Mouse (Mus musculus): ENCODE results near the gene Eif2b4. TPM values are rescaled to one million over a fixed set of nuclear protein-coding genes. Genes with fewer than 3 reads are reported as not detected.

The Eif2b4 gene
- polyA plus RNA-seq (2016; fragmentation: Nextera tagmentation; extraction: Ambion mirVana): 69.3 and 76.1 TPM in 2 replicates

DNA sequence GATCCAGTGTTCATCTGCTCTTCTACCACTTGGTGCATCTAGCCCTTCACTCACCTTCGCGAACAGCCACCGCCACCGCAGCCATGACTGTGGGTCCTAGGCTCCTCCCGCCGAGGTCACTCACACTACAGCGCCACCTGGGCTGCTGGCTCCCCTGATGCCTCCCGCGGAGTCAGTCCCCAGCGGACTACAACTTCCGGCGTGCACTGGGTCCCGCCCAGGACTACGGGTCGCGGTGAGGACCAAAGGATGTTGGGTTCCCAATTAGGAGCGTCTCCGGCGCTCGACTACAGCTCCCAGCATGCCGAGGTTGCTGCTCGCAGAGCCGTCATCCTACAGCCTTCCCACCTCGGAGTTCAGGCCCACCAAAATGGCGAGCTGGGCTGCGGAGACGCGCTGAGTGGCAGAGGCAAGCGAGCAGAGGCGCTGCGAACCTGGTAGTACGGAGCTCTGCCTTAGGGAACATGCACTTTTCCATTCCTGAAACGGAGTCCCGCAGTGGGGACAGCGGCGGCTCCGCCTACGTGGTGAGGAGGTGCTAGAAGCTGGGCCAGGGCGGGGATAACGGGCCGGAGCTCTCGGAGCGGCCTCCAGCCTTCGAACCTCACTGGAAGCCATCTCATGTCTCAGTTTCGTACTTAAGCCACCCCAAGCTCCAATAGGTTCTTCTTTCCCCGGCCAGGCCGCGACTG lies at the start of gene Eif2b4, which contains the start of gene Snx17:
Gene Eif2b4 (minus strand): TSS at position 492 of the 692 bp plus-strand sequence.
Gene Snx17 (plus strand): TSS at position 289 of the 692 bp plus-strand sequence.
- Histone ChIP-seq H3K9ac (replicated peaks) (peak within 1 kb of the TSS; percentile 87), H3K27me3 (no peaks in the 10 kb centered on the region), H3K9me3 (no peaks in the 10 kb centered on the region), H3K4me3 (replicated peaks) (peak within 1 kb of the TSS; percentile 87), H3K4me1 (replicated peaks) (peaks cover 19% of the 10 kb centered on the region), H3K27ac (peak within 1 kb of the TSS; percentile 86), H3K36me3 (peaks cover 69% of the 10 kb centered on the region), H3K4me2 (peak within 1 kb of the TSS; percentile 88)
- ATAC-seq (ENCODE audit: insufficient number of reproducible peaks, insufficient read depth, low FRiP score, low TSS enrichment, low read depth): peak; percentile 96
- under 1% methylated on average over 48 of the region's 48 CpGs for WGBS

DNA sequence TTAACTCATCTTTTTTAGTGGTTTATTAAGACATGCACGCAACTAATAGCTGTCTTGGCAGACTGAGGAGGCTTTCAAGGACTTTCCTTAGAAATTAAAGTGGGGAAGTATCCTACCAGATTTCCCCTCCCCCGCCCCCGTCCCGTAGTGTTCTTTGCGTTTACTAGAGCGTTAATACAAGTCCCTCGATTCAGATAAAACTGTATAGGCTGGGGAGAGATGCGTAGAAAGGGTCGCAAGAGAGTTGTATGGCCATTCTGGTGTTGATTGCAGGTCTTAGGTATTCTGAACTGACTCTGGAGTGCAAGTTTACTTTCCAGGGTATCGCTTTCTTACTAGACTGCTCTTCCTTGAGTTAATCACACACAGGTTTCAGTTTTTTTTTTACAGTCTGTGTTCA lies 49.0 kb upstream of the Eif2b4 start:
- peaks cover 36% of the 10 kb centered on the region for H3K36me3 ChIP-seq
- peak overlapping the region; percentile 90 for H3K4me2 ChIP-seq
- peaks cover 11% of the 10 kb centered on the region for H3K4me1 ChIP-seq (replicated peaks)
- H3K27me3 ChIP-seq: no peaks in the 10 kb centered on the region
- peak overlapping the region; percentile 95 for H3K4me3 ChIP-seq (replicated peaks)
- WGBS: 33% methylated on average over 10 of the region's 10 CpGs
- ATAC-seq (ENCODE audit: insufficient number of reproducible peaks, insufficient read depth, low FRiP score, low TSS enrichment, low read depth): no peak
- H3K27ac ChIP-seq: no peak overlapping the region
- H3K9ac ChIP-seq (replicated peaks): peak overlapping the region; percentile 96
- no peaks in the 10 kb centered on the region for H3K9me3 ChIP-seq

DNA sequence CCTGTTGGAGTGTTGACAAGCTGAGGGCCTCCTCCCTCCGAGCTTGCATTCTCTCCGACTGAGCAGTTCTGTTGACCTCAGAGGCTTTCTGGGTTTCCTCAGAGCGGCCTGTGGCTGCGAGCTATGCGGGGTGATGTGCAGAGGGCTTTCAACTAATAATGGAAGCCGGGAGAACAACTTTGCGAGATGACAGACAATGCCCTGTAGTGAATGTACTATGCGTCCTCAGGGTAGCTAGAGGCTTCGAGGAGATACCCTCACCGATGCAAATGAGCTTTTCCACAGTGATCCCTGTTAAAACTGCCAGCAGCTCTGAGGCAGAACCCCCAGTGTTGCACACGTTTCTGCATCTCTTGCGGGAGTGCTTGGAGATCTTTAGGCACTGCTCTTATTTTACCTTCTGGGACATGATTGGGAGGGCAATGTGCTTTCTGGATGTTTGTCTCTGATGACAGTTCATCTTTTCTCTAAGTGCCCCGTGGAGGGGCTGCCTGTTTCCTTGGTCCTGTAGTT lies 48.3 kb upstream of the Eif2b4 start:
- Histone ChIP-seq H3K27ac (peak overlapping the region; percentile 97), H3K27me3 (no peaks in the 10 kb centered on the region), H3K9me3 (peaks cover 1% of the 10 kb centered on the region; the same call in 1 of the 2 replicates), H3K4me3 (replicated peaks) (peak overlapping the region; percentile 95), H3K4me1 (replicated peaks) (peaks cover 11% of the 10 kb centered on the region), H3K9ac (replicated peaks) (peak overlapping the region; percentile 96), H3K4me2 (peak overlapping the region; percentile 90), H3K36me3 (peaks cover 30% of the 10 kb centered on the region)
- no peak for ATAC-seq (ENCODE audit: insufficient number of reproducible peaks, insufficient read depth, low FRiP score, low TSS enrichment, low read depth)
- 2% methylated on average over 13 of the region's 13 CpGs for WGBS

DNA sequence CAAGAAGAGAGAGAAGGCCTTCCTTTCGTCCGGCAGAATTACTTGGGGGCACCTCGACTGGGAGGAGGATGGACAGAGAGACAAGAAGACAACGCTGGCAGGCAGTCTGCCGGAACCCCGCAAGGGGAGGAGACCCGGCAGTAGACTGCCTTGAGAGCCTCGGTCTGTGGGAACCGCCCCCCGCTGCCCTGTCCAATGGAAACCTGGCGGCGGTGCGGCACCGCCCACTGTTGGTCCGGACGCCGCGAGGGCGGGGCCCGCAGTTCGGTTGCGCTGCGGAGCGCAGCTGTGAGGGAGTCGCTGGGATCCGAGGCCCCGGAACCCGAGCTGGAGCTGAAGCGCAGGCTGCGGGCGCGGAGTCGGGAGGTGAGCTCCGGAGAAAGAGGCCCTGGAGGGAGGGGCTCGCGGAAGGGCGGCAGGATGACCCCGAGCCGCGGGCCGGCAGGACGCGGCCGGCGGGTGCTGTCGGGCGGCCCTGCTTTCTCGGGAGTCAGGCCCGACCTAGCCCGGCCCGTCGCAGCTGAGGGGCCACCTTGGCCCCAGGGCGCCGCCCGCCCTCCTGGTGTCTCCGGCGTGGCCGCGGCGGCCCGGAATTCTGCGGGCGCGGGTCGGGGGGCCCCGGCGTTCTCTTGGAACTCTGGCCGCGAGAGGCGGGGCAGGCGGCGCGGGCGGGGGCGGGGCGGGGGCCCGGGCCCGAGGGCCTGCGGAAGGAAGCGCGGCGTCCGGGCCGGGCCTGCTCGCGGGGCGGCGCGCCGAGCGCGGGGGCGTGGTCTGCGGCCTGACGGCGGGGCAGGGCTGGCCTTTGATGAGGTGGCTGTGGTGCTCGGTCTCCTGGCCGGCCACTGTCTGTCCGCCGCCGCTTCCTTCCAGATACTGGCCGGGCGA lies 47.6 kb upstream of the Eif2b4 start, which contains the start of the genes Nrbp1 and Gm9970:
Gene Nrbp1 (plus strand): TSS at position 228 of the 885 bp plus-strand sequence.
Gene Gm9970 (minus strand): TSS at position 596 of the 885 bp plus-strand sequence.
- Histone ChIP-seq H3K4me3 (replicated peaks) (peak within 1 kb of the TSS; percentile 95), H3K36me3 (peaks cover 23% of the 10 kb centered on the region), H3K4me2 (peak within 1 kb of the TSS; percentile 90), H3K27me3 (no peaks in the 10 kb centered on the region), H3K4me1 (replicated peaks) (peaks cover 11% of the 10 kb centered on the region), H3K27ac (peak within 1 kb of the TSS; percentile 97), H3K9ac (replicated peaks) (peak within 1 kb of the TSS; percentile 96), H3K9me3 (peaks cover 5% of the 10 kb centered on the region; the same call in 1 of the 2 replicates)
- peak; percentile 97 for ATAC-seq (ENCODE audit: insufficient number of reproducible peaks, insufficient read depth, low FRiP score, low TSS enrichment, low read depth)
- WGBS: under 1% methylated on average over 101 of the region's 103 CpGs

DNA sequence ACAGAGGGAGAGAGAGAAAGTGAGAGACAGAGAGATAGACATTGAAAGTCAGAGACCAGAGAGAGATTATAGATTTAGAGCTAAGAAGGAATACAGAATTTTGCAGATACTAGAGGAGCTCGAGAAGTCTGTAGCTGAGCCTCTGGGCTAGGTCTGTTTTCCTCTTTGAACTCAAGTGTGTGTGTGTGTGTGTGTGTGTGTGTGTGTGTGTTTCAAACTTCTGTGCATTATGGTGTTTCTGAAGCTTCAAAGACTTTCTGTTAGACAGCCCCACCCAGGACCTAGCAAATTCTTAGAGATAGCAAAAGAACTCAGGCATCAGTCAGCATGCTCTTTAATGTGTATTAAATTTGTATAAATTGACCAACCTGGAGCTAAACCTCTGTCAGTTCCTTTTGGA lies 33.4 kb upstream of the Eif2b4 start:
- Histone ChIP-seq H3K27ac (no peak overlapping the region), H3K4me1 (replicated peaks) (0 out of 2 replicates have a peak, but pooled peaks cover 3% of the 10 kb centered on the region), H3K9me3 (no peaks in the 10 kb centered on the region), H3K9ac (replicated peaks) (no peak overlapping the region), H3K36me3 (no peaks in the 10 kb centered on the region), H3K4me3 (replicated peaks) (no peak overlapping the region), H3K27me3 (no peaks in the 10 kb centered on the region), H3K4me2 (no peak overlapping the region)
- WGBS: 65% methylated on average over 1 of the region's 1 CpGs
- ATAC-seq (ENCODE audit: insufficient number of reproducible peaks, insufficient read depth, low FRiP score, low TSS enrichment, low read depth): no peak

DNA sequence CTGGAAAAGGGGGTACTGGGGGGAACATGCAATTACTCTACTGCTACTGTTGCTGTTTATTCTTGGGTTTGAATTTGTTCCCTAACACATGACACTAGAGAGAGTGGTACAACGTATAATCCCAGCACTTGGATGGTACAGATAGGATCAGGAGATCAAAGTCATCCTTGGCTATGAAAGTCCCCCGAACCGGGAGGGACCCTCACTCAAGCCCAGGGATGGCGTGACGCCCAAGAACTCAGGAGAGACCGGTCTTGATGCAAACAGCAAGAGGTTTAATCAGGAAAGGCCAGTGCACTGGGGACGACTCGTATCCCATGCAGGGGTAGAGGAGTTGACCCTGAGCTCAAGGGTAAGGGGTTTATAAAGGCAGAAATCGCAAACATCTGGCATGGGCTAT lies 29.5 kb upstream of the Eif2b4 start:
- Histone ChIP-seq H3K27me3 (no peaks in the 10 kb centered on the region), H3K4me2 (no peak overlapping the region), H3K9ac (replicated peaks) (no peak overlapping the region), H3K4me1 (replicated peaks) (peaks cover 9% of the 10 kb centered on the region; the same call in 1 of the 2 replicates), H3K27ac (no peak overlapping the region), H3K4me3 (replicated peaks) (no peak overlapping the region), H3K9me3 (no peaks in the 10 kb centered on the region), H3K36me3 (no peaks in the 10 kb centered on the region)
- no peak for ATAC-seq (ENCODE audit: insufficient number of reproducible peaks, insufficient read depth, low FRiP score, low TSS enrichment, low read depth)
- WGBS: 91% methylated on average over 9 of the region's 9 CpGs

DNA sequence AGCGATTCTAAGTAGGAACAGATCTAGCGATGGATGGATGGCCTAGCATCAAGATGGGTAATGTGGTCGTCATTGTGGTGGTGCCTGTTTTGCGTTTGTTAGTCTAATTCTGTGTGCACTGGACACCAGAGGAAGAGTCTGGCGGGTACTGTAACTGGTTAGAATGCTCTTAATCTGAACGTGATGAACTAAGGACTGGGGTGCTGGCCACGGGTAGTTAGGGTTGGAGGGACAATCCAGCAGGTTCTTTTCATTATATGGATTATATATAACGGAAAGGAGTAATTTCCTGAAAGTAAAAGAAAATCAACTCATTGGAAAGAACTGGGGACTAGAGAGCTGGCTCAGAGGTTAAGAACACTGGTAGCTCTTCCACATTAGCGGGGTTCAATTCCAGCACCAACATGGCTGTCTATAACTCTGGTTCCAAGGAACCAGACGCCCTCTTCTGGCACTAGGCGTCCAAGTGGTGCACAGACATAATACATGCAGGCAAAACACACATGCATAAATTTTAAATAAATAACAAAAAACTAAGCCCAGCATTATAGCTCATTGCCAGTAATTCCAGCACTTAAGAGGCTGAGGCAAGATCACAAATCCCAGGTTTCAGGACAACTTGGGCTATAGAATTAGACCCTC lies 28.2 kb upstream of the Eif2b4 start:
- Histone ChIP-seq H3K36me3 (no peaks in the 10 kb centered on the region), H3K4me3 (replicated peaks) (peak overlapping the region; percentile 95), H3K9me3 (no peaks in the 10 kb centered on the region), H3K27ac (peak overlapping the region; percentile 96), H3K9ac (replicated peaks) (peak overlapping the region; percentile 88), H3K27me3 (no peaks in the 10 kb centered on the region), H3K4me1 (replicated peaks) (peaks cover 9% of the 10 kb centered on the region; the same call in 1 of the 2 replicates), H3K4me2 (peak overlapping the region; percentile 82)
- ATAC-seq (ENCODE audit: insufficient number of reproducible peaks, insufficient read depth, low FRiP score, low TSS enrichment, low read depth): no peak
- WGBS: 13% methylated on average over 11 of the region's 11 CpGs

DNA sequence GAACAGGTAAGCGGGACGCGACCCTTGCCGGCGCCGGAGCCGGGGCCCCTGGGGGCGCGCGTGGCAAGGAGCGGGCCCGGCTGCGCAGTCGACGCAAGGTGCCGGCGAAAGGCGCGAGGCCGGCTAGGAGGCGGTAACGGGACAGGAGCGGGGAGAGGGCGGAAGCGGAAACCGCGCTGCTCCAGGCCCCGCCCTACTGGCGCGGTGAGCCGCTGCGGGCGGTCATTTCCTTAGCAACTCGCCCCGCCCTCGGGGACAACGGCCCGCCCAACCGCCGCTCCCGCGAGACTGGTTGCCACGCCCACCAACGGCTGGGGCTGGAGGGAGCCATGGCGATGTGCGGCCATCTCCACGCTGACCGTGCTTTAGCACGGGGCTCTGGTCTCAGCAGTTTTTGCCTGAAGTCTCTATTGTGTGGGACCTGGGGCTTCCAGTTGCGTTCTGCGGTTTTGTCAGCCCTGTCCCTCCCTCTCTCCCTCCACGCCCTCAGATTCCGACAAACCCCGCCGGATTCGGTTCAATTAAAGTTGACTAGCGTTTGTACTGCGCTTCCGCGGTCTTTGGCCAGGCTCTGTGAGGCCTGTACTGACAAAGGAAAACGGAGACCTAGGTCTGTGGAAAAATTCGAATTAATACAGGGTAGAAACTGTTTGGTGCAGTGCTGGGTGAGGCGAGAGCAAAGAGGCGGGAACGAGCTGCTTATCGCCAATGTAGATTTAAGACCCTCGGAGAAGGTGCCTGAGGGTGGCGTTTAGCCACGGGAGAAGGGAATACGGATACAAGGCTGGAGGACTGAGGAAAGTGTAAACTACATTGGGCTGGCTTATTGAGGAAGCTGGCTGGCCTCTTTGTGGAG lies 27.4 kb upstream of the Eif2b4 start, which contains the start of gene Ppm1g:
Gene Ppm1g (minus strand): TSS at position 240 of the 856 bp plus-strand sequence.
- Histone ChIP-seq H3K4me1 (replicated peaks) (peaks cover 9% of the 10 kb centered on the region; the same call in 1 of the 2 replicates), H3K27ac (peak within 1 kb of the TSS; percentile 96), H3K4me3 (replicated peaks) (peak within 1 kb of the TSS; percentile 95), H3K36me3 (no peaks in the 10 kb centered on the region), H3K4me2 (peak within 1 kb of the TSS; percentile 82), H3K27me3 (no peaks in the 10 kb centered on the region), H3K9ac (replicated peaks) (peak within 1 kb of the TSS; percentile 88), H3K9me3 (no peaks in the 10 kb centered on the region)
- under 1% methylated on average over 70 of the region's 70 CpGs for WGBS
- ATAC-seq (ENCODE audit: insufficient number of reproducible peaks, insufficient read depth, low FRiP score, low TSS enrichment, low read depth): peak; percentile 93

DNA sequence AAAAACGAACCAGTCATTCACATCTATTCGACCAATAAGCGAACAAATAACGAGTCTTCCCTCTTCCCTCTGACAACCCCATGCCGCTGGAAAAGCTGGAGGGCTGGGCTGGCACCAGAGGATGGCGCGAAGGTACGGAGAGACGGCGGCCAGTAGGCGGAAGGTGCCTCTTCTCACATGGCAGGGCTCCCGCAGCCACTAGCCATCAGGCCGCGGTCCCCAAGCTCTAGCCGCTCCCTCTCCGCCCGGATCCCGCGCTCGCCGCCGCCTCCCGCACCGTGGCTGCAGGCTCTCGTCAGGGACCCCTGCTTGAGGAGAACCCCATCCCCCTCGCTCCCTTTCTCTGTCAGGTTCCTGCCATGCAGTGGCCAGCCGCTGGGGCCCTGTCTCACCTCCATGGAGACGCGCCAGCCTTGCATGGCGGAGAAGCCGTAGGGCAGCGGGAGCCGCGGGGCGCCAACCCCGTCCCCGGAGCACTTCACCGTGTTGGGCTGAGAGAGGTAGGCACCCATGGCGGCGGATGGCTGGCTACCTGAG lies 26.7 kb upstream of the Eif2b4 start:
- peak overlapping the region; percentile 96 for H3K27ac ChIP-seq
- H3K36me3 ChIP-seq: no peaks in the 10 kb centered on the region
- no peaks in the 10 kb centered on the region for H3K9me3 ChIP-seq
- WGBS: under 1% methylated on average over 40 of the region's 40 CpGs
- H3K9ac ChIP-seq (replicated peaks): peak overlapping the region; percentile 88
- peak overlapping the region; percentile 82 for H3K4me2 ChIP-seq
- H3K4me3 ChIP-seq (replicated peaks): peak overlapping the region; percentile 95
- peak; percentile 52 for ATAC-seq (ENCODE audit: insufficient number of reproducible peaks, insufficient read depth, low FRiP score, low TSS enrichment, low read depth)
- H3K27me3 ChIP-seq: no peaks in the 10 kb centered on the region
- H3K4me1 ChIP-seq (replicated peaks): peaks cover 9% of the 10 kb centered on the region; the same call in 1 of the 2 replicates

Data from limb, embryonic 12.5 days (tissue).